Mouse (Mus musculus) T-helper 1 cell (primary cell): ENCODE data around the gene Arrdc1.
"Not testable (repeated sequence)": the region's sequence is repeated elsewhere in the genome, so short reads cannot be mapped to it uniquely, and the experiment has no call there.

Experiments used
- in situ Hi-C: fragments of 300-600 bp; cut with MboI, MseI; formaldehyde crosslinking; loops from one replicate; pipeline ENCODE4 v1.15.1; 2025; ENCODE audit warnings: high pct_unique_total_duplicates

Arrdc1 gene

DNA sequence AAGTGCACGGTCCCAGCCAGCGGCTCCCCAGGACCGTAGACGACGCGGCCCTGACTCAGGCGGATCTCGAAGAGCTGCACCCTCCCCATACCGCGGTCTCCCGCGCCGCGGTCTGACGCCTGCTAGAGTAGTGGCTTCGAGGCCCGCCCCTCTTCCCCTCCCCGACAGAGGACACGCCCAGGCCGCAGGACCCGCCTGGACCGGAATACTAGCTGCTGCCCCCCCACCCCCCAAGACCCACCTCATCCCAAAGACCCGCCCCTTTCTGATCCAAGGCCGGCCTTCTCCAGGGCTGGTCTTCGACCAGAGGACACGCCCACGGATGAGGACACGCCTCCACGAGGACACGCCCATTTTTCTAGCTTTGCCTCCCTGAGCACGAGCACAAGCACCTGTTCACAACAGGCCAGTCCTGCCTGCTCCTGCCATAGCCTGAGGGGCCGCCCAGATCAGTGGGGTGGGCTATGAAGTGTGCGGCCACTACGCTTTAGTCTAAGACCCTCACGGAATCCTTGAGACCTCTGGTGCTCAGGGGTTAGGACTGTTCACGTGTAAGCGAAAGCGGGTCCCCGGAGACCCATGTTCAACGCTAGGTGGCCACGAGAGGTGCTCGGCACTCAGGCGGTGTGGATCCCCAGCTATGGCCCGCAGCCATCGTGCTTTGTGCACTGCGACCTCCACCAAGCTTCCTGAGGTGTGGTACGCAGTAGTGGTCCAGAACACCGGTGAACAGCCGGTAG, at the start of gene Arrdc1:
Gene Arrdc1 (minus strand): TSS at position 196 of the 740 bp plus-strand sequence.
- in situ Hi-C loops: no loop called here

DNA sequence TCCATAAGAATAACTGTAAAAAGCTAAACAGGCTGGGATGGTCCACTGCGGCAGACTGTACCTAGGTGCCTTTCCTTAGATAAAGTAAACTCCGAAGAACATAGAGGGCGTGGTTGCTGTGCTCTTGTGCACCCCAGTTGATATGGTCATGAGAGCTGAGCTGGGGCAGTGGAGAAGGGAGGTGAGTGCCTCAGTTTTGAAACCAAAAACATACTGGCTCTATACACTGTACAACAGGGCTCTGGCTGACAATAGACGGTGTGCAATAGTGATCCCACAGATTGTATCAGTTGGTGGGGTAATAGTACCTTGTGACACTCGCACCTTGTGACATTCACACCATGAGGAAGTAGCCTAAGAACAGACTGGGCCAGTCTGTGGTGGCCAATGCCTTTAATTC, 41.9 kb upstream of the Arrdc1 start:
- in situ Hi-C loops: no loop called here

DNA sequence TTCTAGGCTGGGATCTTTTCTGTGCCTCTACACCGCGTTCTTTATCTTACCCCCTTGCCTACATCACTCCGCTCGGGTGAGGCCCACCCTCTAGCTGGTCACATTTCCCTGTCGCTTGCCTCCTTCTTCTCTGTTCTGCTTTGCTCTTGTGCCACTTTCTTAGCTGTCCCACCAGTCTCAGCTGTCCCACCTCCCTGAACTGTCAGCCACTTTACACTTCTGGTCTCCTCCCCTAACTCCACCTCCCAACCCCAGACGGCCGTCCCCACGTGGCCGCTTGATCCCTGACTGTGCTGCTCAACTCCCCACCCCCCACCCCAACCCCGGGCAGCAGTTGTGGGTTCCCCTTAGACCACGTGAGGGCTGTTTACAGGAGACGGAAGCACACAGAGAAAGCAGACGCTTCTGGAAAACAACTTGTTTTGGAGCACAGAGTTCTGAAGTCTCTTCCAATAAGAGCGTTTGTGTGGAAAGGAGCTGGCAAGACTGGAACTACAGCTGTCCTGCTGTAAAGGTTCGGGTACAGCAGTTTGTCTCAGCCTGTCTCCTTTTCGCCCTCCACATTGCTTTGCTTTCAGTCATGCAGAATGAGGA, 40.7 kb upstream of the Arrdc1 start, which contains the start of gene Pnpla7:
Gene Pnpla7 (plus strand): TSS at position 330 of the 594 bp plus-strand sequence.
- in situ Hi-C loops: no loop called here

DNA sequence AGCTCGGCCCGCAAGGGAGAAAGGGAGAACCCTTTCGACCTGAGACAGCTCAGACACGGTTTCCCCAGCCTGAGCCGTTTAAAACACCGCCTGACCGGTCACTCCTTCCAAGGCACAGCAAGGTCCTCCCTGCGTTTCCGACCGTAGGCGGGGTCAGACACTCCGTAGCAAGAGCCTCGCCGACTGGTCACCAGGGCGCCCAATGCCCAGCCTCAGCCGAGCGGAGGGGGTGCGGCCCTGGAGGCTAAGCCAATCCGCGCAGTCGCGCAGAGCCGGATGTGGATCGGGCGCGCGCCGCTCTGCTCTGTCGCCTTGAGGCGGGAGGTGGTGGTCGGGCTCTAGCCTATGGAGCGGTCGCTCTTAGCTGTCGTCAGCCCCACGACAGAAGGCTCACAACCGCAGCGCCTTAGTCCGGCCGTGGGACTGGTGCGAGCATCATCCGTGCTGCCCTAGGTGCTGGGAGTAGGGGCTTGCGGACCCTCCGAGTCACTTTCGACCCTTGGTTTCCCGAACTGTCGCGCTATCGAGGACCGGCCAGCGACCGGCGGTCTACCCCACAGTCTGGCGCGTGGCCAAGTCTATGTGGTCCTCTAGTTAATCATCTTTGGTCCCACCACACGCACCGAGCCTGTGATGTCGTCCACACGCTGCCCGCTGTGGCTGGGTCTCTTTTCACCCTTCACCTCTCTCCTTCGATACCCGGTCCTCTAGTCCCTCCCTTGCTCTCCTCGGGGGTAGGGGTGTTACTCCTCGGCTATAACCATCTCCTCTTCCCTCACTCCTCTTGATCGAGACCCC, 40.1 kb upstream of the Arrdc1 start, which contains the start of gene Mrpl41:
Gene Mrpl41 (minus strand): TSS at position 193 of the 798 bp plus-strand sequence.
- in situ Hi-C loops: no loop called here

DNA sequence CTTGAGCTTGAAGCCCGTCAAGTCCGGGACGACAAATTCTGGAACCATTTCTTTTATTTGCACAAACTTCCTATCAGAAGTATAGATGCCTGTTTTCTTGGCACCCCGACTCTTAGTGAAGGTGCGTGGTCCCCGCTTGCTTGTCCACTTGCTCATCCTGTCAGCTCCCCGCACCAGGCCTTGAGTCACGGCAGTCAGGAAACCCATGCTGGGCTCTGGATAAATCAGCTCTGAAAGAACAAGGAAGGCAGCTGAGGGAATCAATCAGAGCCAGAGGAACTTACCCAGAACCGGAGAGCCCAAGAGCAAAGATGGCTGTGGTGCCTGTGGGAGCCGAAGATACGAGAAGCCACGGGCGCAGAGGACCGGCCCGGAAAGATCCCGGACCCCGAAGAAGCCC, 39.4 kb upstream of the Arrdc1 start:
- in situ Hi-C loops: not testable (repeated sequence)

DNA sequence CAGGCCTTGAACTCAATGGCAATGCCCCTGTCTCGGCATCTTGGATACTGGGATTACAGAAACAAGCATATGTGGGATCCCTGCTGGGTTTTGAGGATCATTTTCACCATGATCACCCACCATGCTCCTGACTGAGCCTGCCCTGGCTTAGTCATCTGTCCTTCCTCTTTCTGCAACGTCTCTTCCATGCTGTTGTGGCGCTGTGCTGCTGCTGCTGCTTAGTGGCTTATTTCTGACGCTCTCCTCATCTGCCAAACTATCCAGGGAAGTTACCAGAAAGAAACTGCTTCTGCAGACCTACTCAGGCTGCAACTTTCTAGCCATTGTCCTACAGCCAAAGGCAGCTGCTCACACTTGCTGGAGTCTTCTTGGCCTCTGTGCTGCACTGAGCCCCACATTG, 35.3 kb upstream of the Arrdc1 start:
- in situ Hi-C loops: no loop called here

DNA sequence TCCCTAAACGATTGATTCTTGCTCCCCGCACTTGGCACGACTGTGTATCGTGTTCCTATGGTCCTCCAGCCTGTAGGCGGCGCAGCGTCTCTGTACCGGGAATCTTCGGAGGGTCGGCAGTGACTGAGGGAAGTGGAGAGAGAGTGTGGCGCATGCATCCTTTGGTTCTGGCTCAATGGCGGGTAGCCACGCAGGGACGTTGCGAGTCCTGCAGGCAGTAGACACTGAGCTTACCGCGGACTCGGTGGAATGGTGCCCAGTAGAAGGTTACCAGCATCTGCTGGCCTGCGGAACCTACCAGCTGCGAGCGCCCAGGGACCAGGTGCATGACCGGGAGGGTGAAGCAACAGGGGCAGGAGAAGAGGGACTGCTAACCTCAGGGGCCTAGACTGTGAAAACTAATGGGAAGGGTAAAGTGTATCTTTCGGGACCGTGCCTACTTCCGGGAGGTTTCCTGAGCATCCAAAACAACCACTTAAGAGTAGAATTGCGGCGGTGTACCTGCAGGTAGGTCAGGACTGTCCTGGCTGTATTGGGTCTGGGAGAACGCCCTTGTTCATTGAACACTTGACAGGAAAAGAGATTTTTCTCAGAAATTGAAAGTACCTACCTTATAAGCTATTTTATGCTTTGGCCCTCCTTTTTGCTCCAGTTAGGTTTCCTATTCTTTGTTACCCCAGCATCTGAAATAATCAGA, 27.4 kb upstream of the Arrdc1 start, which contains the start of gene Dph7:
Gene Dph7 (plus strand): TSS at position 97 of the 697 bp plus-strand sequence.
- in situ Hi-C loops: loop anchor here (10.0 kb wide), 1 partner anchor 1962 kb away; no protein-coding TSS in a partner anchor

DNA sequence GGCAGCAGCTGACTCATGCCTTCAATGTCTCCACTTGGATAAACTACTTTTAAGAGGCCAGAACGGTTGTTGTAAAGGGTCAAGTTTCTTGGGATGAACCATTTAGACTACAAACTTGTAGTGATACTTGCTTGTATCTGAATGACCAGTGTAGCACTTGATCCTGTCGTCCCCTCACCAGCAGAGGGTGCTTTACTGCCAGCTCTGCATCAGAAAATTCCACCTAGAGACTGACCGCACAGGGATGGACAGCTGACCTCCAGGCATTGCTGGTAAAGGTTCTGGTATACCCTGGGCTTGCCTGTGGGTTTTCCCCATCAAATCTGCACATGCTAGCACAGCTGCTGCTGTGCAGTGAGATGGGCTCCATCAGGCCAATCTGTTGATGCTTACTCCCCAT, 25.9 kb upstream of the Arrdc1 start:
- in situ Hi-C loops: loop anchor here (10.0 kb wide), 1 partner anchor 1964 kb away; no protein-coding TSS in a partner anchor

DNA sequence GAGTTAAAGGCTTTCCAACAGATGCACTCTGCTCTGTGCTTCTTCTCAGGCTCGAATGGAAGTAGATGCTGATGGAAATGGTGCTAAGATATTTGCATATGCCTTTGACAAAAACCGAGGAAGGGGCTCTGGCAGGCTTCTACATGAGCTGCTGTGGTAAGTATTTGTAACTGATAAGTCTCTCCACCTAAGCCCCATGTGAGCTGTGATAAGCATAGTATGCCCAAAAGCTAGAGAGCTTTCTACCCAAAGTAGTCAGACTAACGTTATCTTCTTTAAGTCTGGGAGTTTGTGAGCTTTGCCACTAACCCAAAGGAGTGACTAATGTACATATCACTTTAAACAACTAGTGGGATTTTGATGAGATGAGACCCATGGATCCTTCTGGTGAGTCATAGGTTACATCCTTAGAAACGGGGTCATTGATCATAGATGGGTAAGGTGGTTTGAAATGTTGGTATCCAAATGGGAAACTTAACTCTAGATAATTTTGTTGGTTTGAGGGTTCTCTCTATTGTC, 17.5 kb upstream of the Arrdc1 start:
- in situ Hi-C loops: no loop called here

DNA sequence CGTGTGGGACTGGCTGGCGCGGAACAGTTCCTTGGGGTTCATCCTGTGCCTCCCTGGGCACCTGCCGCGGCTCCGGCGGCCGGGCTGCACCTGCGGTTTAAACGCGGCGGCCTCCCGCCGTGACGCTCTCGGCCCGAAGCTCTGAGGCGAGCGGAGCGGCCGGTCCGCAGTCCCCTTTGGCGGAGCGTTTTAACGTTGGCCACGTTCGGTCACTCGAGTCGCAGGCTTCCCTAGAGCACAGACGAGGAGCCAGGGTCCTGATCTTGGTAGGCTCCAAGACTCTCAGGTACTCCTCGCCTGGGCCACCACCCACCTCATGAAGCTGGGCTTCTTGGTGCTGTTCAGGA, 15.1 kb upstream of the Arrdc1 start:
- in situ Hi-C loops: no loop called here

DNA sequence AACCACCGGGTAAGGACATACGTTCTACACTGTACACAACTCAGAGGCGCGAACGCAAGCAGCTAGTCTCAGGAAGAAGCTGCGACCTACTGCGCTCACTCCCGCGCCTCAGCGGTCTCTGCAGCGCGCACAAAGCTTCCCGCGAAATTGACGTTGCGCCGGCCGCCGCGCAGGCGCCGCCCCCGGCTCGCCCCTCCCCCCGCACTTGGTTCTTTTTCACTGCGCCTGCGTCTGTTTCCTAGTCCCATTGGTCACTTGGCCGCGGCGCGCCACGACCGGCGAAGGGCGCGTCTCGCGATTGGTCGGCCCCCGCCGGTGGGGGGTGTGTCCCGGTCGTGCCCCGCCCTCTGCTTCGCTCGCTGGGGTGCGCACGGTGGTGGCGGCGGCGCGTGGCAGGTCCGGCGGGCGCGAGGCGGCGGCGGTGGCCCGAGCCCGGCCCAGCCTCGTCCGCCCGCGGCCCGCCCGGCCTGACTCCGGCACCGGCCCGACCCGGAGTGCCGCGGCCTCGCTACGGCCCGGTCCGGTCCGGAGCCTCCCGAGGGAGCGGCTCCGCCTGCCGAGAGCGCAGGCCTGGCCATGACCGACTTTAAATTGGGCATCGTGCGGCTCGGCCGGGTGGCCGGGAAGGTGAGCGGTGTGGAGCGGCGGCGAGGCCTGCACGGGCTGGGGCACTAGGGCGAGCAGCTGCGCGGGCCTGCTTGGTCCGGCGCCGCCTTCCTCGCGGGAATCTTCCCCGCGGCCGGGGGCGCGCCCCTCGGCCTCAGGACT, 14.6 kb upstream of the Arrdc1 start, which contains the start of gene Zmynd19:
Gene Zmynd19 (plus strand): TSS at position 372 of the 768 bp plus-strand sequence.
- in situ Hi-C loops: loop anchor here (5.0 kb wide), 1 partner anchor 562 kb away; no protein-coding TSS in a partner anchor

DNA sequence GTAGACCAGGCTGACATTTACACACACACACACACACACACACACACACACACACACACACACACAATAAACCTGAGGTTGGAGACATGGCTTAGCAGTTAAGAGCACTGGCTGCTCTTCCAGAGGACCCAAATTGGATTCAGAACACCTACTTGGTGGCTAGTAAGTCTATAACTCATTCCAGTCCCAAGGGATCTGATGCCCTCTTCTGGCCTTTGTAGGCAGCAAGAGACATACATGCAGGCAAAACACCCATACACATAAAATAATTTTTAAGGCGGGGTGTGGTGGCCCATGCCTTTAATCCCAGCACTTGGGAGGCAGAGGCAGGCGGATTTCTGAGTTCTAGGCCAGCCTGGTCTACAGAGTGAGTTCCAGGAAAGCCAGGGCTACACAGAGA, 9.3 kb upstream of the Arrdc1 start:
- in situ Hi-C loops: not testable (repeated sequence)

DNA sequence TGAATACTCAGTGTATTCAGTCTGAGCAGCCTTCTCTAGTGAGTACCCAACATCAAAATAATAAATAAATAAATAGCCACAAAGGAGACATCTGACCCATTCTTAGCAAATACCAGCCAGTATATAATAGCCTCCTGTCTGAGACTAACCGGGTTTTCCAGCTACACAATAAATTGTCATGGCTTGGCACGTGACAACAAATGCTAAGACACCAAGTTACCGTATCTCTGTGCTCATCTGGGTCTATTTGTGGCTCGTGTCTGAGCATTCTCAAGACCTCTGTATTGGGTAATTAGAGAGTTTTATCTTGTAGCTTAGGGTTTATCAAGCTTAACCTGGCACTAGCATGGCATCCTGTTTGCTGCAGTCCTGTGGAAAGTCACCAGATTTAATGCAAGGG, 7.0 kb upstream of the Arrdc1 start:
- in situ Hi-C loops: no loop called here

DNA sequence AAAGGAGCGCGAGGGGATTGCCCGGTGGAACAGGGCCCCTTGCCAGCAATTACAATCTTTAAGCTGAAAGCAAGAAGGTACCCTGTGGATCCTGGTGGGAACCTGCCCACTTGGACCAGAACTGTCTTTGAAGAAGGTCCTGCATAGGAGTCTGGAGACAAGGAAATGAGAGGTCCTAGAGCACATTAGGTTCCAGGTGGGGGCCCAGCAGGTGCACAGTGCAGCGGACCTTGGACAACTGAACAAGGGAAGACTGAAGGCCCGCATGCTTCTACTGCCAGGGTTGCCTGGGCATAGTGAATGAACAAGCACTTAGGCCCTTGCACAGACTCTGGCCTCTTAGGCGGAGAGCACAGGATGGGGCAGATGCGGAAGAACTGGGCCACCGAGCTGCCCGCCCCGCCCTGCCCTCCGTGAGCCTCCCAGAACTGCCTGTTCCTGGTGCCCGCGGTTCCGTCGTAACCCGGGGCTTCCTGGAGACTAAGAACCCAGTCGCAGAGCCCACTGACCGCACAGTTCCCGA, 550 bp downstream of the Arrdc1 start:
- in situ Hi-C loops: no loop called here

DNA sequence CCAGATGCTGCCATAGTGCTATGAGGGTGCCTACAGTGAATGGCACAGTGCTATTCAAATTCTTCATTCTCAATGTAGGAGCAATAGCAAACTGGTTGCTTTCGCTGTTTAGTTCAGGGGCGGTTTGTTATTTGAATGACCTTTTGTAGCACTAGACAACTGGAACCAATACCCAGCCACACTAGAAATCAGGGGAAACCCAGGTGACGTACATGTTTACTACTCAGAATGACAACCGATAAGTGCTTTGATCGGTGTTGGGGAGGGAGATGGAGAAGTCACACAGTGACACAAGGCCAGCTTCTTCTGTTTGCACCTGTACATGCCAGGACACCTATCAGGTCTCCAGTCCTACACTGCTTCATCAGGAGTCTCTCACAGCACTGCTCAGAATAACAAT, 5.5 kb downstream of the Arrdc1 start:
- in situ Hi-C loops: no loop called here

DNA sequence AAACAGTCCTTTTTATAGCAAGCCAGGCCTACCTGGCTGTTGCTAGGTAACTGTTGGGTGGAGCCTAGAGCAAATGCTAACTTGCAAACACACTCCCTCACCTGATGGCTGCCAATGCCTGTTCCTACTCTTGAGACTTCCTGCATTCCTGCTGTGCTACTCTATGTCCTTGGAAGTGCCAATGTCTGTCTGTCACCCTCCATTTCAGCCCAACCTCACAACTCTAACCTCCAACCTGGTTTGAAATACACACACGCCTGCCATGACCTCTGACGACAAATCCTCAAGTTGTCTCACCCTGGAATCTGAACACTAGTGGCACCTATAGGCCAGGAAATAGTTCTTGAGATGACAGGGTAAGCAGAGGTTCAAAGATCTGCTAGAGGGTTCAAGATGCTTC, 5.9 kb downstream of the Arrdc1 start:
- in situ Hi-C loops: no loop called here

DNA sequence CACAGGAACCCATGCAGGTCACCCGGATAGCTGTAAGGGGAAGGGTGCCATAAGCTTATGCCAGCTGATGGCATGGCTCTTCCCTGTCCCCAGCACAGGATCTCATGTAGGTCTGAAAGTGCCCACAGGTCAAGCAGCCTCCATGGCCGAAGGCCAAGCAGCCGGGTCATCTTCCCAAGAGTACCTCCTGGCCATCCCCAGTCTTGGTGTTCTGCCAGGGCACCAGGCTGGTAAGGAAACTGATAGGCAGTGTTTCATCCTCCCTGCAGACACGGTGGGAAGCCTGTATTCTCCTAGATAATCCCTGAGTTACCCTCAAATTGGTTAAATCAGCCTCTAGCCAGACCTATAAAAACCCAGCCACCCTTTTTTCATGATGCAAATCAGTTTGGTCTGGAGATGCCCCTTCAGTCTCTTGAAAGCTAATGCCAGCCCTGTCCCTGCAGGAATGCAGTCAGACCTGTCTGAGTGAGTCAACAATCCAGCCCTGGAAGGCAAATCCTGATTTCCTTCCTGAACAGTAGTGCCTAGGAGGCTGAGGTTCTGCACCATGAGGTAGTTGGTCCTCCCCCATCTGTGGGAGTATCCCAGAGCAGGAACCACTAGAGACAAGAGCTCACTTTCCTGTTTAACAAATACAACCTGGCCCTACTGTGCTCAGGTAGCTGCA, 7.1 kb downstream of the Arrdc1 start:
- in situ Hi-C loops: no loop called here

DNA sequence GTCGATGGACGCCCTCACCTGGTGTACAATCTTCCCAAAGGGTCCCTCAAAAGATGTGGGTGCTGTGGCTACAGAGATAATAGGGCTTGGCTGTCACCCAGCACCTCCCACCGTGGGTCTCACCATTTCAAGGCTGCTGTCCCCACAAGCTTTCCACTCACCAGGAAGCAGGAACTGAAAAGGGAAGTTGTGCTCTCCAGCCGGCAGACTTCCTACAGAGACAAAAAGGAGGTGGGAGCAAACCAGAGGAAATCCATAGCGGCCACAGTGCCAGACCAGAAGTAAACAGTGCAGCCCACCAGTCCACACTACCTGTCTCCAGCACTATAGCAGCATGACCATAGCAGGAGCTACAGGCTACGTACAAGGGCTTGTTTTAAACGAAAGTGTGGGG, 8.1 kb downstream of the Arrdc1 start:
- in situ Hi-C loops: no loop called here

DNA sequence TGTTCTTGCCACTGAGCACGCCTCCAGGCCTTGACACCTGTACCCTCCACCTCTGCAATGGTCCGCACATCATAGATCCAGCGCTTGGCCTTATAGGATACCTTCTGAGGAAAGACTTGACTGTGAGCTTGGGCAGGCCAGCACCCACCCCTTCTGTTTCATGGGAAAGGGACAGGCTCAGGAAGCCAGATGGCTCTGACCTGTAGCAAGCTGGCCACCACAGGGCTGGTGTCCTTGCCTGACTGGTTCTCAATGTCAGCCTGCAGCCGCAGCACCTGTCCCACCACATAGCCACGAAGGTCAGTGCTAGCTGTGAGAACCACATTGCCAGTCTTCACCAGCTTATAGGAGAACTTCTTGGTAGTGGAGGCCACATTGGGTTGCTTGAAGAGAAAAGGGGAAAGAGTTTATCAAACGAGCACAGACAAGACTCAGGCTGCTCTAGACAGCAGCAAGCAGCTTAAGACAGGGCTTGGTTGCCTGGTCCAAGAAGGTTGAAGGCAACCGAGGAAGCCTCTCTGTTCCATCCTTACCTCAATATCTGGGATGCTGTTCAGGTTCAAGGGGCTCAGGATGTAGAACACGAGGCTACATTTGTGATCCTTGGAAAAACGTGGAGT, 8.6 kb downstream of the Arrdc1 start:
- in situ Hi-C loops: no loop called here
